Mouse (Mus musculus) 416B (cell line): ENCODE data around the gene Kdm4b.

ENCODE experiments used
- DNase-seq: peaks from one replicate; pipeline ENCODE4 v3.0.0; 2011; ENCODE audit warnings: low read depth

Kdm4b gene

DNA sequence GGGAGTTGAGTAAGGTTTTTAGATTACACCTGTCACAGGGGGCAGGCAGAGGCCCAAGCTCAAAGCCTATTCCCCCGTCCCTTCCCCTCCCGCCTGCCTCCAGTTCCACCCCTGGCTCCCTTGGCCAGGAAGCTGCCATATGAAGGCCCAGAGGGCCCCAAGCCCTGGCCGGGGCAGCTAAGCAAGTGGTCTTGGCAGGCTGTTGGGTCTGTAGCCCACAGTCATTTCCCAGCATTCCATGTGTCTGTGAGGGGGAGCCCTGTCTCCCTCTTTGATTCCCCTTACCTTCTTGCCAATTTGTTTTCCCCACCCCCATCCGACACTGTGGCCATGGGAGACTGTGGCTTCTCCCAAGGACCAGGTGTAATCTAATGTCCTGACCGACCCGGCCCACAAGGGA lies 116.5 kb downstream of the Kdm4b start:
- no peak for DNase-seq

DNA sequence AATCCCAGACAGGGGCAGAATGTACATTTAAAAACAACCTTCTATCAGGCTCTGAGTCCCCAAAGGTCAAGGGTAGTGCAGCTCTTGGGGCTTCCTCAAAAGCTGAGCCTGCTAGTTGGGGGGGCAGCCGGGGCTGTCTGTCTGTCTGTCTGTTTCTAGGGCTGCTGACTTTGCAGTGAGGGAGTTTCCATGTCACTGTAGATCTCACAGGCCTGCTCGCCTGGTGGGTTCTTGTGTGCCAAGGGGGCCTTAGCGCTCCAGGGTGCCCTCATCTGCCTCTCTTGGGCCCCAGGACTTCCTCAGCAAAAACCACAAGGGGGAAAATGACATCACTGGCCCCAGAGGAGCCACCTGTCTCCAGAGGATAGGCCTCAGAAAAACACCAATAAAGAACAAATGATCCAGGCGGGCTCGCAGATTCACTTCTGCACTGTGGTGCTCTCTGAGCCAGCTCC lies 117.5 kb downstream of the Kdm4b start:
- DNase-seq: peak; percentile 80

DNA sequence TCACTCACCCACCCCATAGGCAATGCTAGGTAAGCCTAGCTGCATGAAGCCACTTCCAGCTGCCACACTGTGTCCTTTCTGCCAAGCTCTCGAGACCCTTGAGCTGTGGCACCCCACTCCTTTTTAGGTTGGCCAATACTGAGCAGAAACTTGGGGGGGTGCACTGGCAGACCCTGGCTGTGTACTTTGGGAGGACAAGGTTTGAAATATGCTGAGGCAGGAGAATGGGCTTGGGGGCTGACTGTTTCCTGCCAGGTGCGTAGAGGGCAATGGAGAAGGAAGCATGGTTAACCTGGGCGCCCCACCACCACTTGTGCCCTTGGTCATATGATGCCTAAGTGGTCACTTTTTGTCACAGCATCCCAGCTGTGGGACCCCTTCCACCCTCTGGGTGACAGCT lies 118.9 kb downstream of the Kdm4b start:
- DNase-seq: no peak

DNA sequence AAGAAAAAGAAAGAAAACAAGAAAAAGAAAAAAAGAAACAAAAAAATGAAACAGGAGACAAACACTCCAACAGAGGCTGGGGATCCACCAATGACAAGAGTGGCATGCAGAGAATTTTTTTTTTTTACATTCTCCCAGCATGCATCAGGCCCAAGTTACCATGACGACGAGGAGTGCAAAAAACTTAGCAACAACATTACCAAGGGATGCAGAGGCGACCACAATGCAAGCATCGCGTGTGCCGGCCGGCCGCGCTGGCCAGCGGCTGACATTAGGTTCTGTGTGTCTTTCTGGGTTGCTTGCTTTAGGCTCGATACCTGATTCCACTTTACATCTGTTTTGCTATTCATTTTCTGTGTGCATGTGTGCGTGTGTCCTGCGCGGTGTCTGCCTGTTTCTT lies 119.5 kb downstream of the Kdm4b start:
- DNase-seq: peak; percentile 21

DNA sequence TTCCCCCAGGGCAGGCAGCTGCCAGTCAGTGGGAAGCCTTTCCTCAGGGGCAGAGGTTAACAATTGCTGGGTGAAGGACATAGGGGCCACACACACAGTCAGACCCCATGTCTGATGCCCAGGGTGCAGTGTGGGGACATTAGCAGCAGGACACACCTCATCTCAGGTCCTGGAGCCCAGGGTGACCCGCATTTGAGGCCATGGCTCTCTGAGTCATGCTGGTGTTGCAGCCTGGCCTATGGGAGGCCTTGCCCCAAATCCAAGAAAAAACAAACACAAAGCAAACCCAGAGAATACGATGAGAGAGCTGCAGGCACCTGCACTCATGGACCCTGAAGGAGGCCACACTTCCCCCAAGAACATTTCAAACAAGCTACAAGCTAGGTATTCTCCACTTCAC lies 121.9 kb downstream of the Kdm4b start:
- DNase-seq: no peak
